Mouse (Mus musculus): Measurements from ENCODE around the gene Veph1.

Gene Veph1

GRCm38 (mm10) chr3:66221243-66221611 is 75.4 kb downstream of the Veph1 start:
- DNase-seq, result peak; percentile 27

- peak; percentile 15 for DNase-seq
Observed at GRCm38 (mm10) chr3:66220554-66221242, 75.9 kb downstream of the Veph1 start.

GRCm38 (mm10) chr3:66219655-66220191 is 76.9 kb downstream of the Veph1 start, which contains the start of gene Ptx3:
Ptx3 (plus strand) TSS chr3:66219910.
- no peak for DNase-seq

GRCm38 (mm10) chr3:66215759-66216158 is 80.9 kb downstream of the Veph1 start:
- no peak for DNase-seq

GRCm38 (mm10) chr3:66213524-66213923 is 83.1 kb downstream of the Veph1 start:
- no peak for DNase-seq

GRCm38 (mm10) chr3:66208836-66209573 is 87.6 kb downstream of the Veph1 start:
- no peak for DNase-seq

GRCm38 (mm10) chr3:66193910-66194562 is 102.6 kb downstream of the Veph1 start:
- DNase-seq, result no peak

GRCm38 (mm10) chr3:66179647-66180046 is 117.0 kb downstream of the Veph1 start:
- DNase-seq, result no peak

- no peak for DNase-seq
Observed at GRCm38 (mm10) chr3:66172907-66173306, 123.7 kb downstream of the Veph1 start.

GRCm38 (mm10) chr3:66169873-66170538 is 126.6 kb downstream of the Veph1 start:
- DNase-seq, result no peak

- DNase-seq, result no peak
Observed at GRCm38 (mm10) chr3:66166606-66167290, 129.9 kb downstream of the Veph1 start.

- DNase-seq, result no peak
Observed at GRCm38 (mm10) chr3:66165026-66165425, 131.6 kb downstream of the Veph1 start.

GRCm38 (mm10) chr3:66164585-66164984 is 132.1 kb downstream of the Veph1 start:
- DNase-seq, result no peak

GRCm38 (mm10) chr3:66162612-66163011 is 134.0 kb downstream of the Veph1 start:
- no peak for DNase-seq

GRCm38 (mm10) chr3:66157947-66158346 is 138.7 kb downstream of the Veph1 start:
- no peak for DNase-seq

- DNase-seq, result no peak
Observed at GRCm38 (mm10) chr3:66137601-66138000, 159.0 kb downstream of the Veph1 start.

- no peak for DNase-seq
Observed at GRCm38 (mm10) chr3:66131264-66131950, 165.2 kb downstream of the Veph1 start.

- no peak for DNase-seq
Observed at GRCm38 (mm10) chr3:66129689-66130088, 166.9 kb downstream of the Veph1 start.

GRCm38 (mm10) chr3:66105493-66105892 is 191.1 kb downstream of the Veph1 start:
- no peak for DNase-seq

- DNase-seq, result no peak
Observed at GRCm38 (mm10) chr3:66102599-66102932, 194.1 kb downstream of the Veph1 start.

GRCm38 (mm10) chr3:66101809-66102598 is 194.6 kb downstream of the Veph1 start:
- DNase-seq, result no peak

Measured in kidney, adult 18-20 months (tissue).